Mouse (Mus musculus) urinary bladder, adult 2 months (tissue): ENCODE data around the gene 9330182L06Rik. TPM values are rescaled to one million over a fixed set of nuclear protein-coding genes. Genes with fewer than 3 reads are reported as not detected.

ENCODE experiments used
- DNase-seq: peaks from one replicate; pipeline ENCODE4 v3.0.0; 2022; ENCODE audit warnings: low spot score
- polyA plus RNA-seq: library from polyadenylated mRNA; depleted of rRNA; stranded (reverse); fragments of >200 nt; gene quantifications from 2 replicates; pipeline ENCODE4 v1.2.3, GENCODE M21; 2012; rRNA removed

9330182L06Rik gene
- polyA plus RNA-seq: 3.8 and 5.3 TPM in 2 replicates

GRCm38 (mm10) chr5:9265586-9266279 lies at the start of gene 9330182L06Rik:
9330182L06Rik (plus strand) TSS chr5:9266118.
- peak; percentile 35 for DNase-seq

- DNase-seq: no peak
Measured at GRCm38 (mm10) chr5:9227456-9228008, 38.4 kb upstream of the 9330182L06Rik start.

GRCm38 (mm10) chr5:9264361-9264760 lies 1.6 kb upstream of the 9330182L06Rik start:
- no peak for DNase-seq

GRCm38 (mm10) chr5:9266280-9266923 lies 484 bp downstream of the 9330182L06Rik start:
- DNase-seq: peak; percentile 30

GRCm38 (mm10) chr5:9269666-9270065 lies 3.7 kb downstream of the 9330182L06Rik start:
- no peak for DNase-seq

GRCm38 (mm10) chr5:9272976-9273375 lies 7.1 kb downstream of the 9330182L06Rik start:
- no peak for DNase-seq

GRCm38 (mm10) chr5:9295777-9296549 lies 30.0 kb downstream of the 9330182L06Rik start:
- no peak for DNase-seq

- no peak for DNase-seq
Measured at GRCm38 (mm10) chr5:9296550-9296928, 30.6 kb downstream of the 9330182L06Rik start.

GRCm38 (mm10) chr5:9326863-9327262 lies 60.9 kb downstream of the 9330182L06Rik start:
- DNase-seq: no peak

- no peak for DNase-seq
Measured at GRCm38 (mm10) chr5:9327528-9327927, 61.6 kb downstream of the 9330182L06Rik start.

GRCm38 (mm10) chr5:9338756-9339510 lies 73.0 kb downstream of the 9330182L06Rik start:
- no peak for DNase-seq

- no peak for DNase-seq
Measured at GRCm38 (mm10) chr5:9339511-9340173, 73.7 kb downstream of the 9330182L06Rik start.

GRCm38 (mm10) chr5:9344581-9344980 lies 78.7 kb downstream of the 9330182L06Rik start:
- no peak for DNase-seq

- no peak for DNase-seq
Measured at GRCm38 (mm10) chr5:9345038-9345617, 79.2 kb downstream of the 9330182L06Rik start.

GRCm38 (mm10) chr5:9345625-9346024 lies 79.7 kb downstream of the 9330182L06Rik start:
- DNase-seq: no peak

- DNase-seq: no peak
Measured at GRCm38 (mm10) chr5:9346510-9346909, 80.6 kb downstream of the 9330182L06Rik start.

GRCm38 (mm10) chr5:9352163-9352562 lies 86.2 kb downstream of the 9330182L06Rik start:
- no peak for DNase-seq

GRCm38 (mm10) chr5:9352646-9353045 lies 86.7 kb downstream of the 9330182L06Rik start:
- no peak for DNase-seq

- no peak for DNase-seq
Measured at GRCm38 (mm10) chr5:9354257-9354656, 88.3 kb downstream of the 9330182L06Rik start.

GRCm38 (mm10) chr5:9358076-9358475 lies 92.2 kb downstream of the 9330182L06Rik start:
- no peak for DNase-seq
